Mouse (Mus musculus) retina, postnatal 1 day (tissue): ENCODE data around the gene Ncaph.
"Not testable (repeated sequence)": the region's sequence is repeated elsewhere in the genome, so short reads cannot be mapped to it uniquely, and the experiment has no call there.

Source experiments
- DNase-seq: peaks from one replicate; pipeline ENCODE4 v3.0.0-alpha.2; 2012

Gene Ncaph

GRCm38 (mm10) chr2:127080591-127081218 lies 53.0 kb downstream of the Ncaph start:
- DNase-seq = no peak

GRCm38 (mm10) chr2:127079881-127080590 lies 53.7 kb downstream of the Ncaph start:
- DNase-seq = no peak

GRCm38 (mm10) chr2:127079066-127079465 lies 54.7 kb downstream of the Ncaph start:
- DNase-seq = not testable (repeated sequence)

GRCm38 (mm10) chr2:127077611-127078010 lies 56.1 kb downstream of the Ncaph start:
- no peak for DNase-seq

- DNase-seq = no peak
Measured at GRCm38 (mm10) chr2:127074116-127074515, 59.6 kb downstream of the Ncaph start.

- DNase-seq = peak; percentile 1
Measured at GRCm38 (mm10) chr2:127070879-127071278, 62.9 kb downstream of the Ncaph start.

- peak; percentile 96 for DNase-seq
Measured at GRCm38 (mm10) chr2:127070435-127070841, 63.3 kb downstream of the Ncaph start, which contains the start of gene Blvra. Gene Blvra (plus strand): TSS chr2:127070665.

GRCm38 (mm10) chr2:127069781-127070434 lies 63.8 kb downstream of the Ncaph start:
- DNase-seq = no peak

GRCm38 (mm10) chr2:127068806-127069205 lies 64.9 kb downstream of the Ncaph start:
- DNase-seq = no peak

- no peak for DNase-seq
Measured at GRCm38 (mm10) chr2:127061471-127061870, 72.3 kb downstream of the Ncaph start.
